Mouse (Mus musculus) monocyte, adult 5-6 weeks (primary cell): ENCODE data around the gene Cplx2. TPM values are rescaled to one million over a fixed set of nuclear protein-coding genes. Genes with fewer than 3 reads are reported as not detected.

Experiments
- total RNA-seq: library from RNA; stranded (forward); fragments of 200-1000, 200-491, 200-594 nt; gene quantifications from 3 replicates; pipeline ENCODE4 v1.2.3, GENCODE M21; 2017

The Cplx2 gene
- total RNA-seq, 1 experiment from 2014 or later: not detected

Other genes with a start within 250 kb of the Cplx2 start
- gene Hrh2, start 179.2 kb upstream of the Cplx2 start, total RNA-seq: 4.8 to 16.6 TPM (median 5.1 TPM) in 3 replicates
- gene Thoc3, start 97.5 kb downstream of the Cplx2 start, total RNA-seq: 19.8 to 26.8 TPM (median 22.8 TPM) in 3 replicates
- 12.8 to 21.2 TPM (median 19.7 TPM) in 3 replicates for gene Simc1, start 132.4 kb downstream of the Cplx2 start, total RNA-seq
- 34.5 to 44.1 TPM (median 38.3 TPM) in 3 replicates for gene 4833439L19Rik, start 194.1 kb downstream of the Cplx2 start, total RNA-seq
- gene Arl10, start 203.7 kb downstream of the Cplx2 start, total RNA-seq: 8.7 to 27.2 TPM (median 9.5 TPM) in 3 replicates
- 8.6 to 17.2 TPM (median 16.5 TPM) in 3 replicates for gene Nop16, start 218.7 kb downstream of the Cplx2 start, total RNA-seq
- gene Higd2a, start 218.9 kb downstream of the Cplx2 start, total RNA-seq: 22.4 to 36.2 TPM (median 28.0 TPM) in 3 replicates
- 19.8 to 45.0 TPM (median 35.6 TPM) in 3 replicates for gene Cltb, start 240.0 kb downstream of the Cplx2 start, total RNA-seq